Mouse (Mus musculus): ENCODE data around the gene Wnk2.
"Not testable (repeated sequence)": the region's sequence is repeated elsewhere in the genome, so short reads cannot be mapped to it uniquely, and the experiment has no call there.

Wnk2 gene

GRCm38 (mm10) chr13:49056304-49056703 is 91.5 kb downstream of the Wnk2 start:
- in situ Hi-C loops (cut with MboI; ENCODE audit: low sequenced_read_pairs) = no loop called here

GRCm38 (mm10) chr13:49054753-49055152 is 93.1 kb downstream of the Wnk2 start:
- in situ Hi-C loops (cut with MboI; ENCODE audit: low sequenced_read_pairs) = not testable (repeated sequence)

- in situ Hi-C loops (cut with MboI; ENCODE audit: low sequenced_read_pairs) = no loop called here
Measured at GRCm38 (mm10) chr13:49053333-49053732, 94.5 kb downstream of the Wnk2 start.

GRCm38 (mm10) chr13:49052512-49052911 is 95.3 kb downstream of the Wnk2 start:
- in situ Hi-C loops (cut with MboI; ENCODE audit: low sequenced_read_pairs) = no loop called here

GRCm38 (mm10) chr13:49047393-49047792 is 100.4 kb downstream of the Wnk2 start:
- in situ Hi-C loops (cut with MboI; ENCODE audit: low sequenced_read_pairs) = loop anchor here (25.0 kb wide), 1 partner anchor 385 kb away; the partner anchor contains the start of gene Barx1

- in situ Hi-C loops (cut with MboI; ENCODE audit: low sequenced_read_pairs) = loop anchor here (25.0 kb wide), 1 partner anchor 382 kb away; the partner anchor contains the start of gene Barx1
Measured at GRCm38 (mm10) chr13:49044145-49044561, 103.7 kb downstream of the Wnk2 start.

- in situ Hi-C loops (cut with MboI; ENCODE audit: low sequenced_read_pairs) = loop anchor here (25.0 kb wide), 1 partner anchor 380 kb away; the partner anchor contains the start of gene Barx1
Measured at GRCm38 (mm10) chr13:49042371-49042770, 105.4 kb downstream of the Wnk2 start.

GRCm38 (mm10) chr13:49036928-49037574 is 110.8 kb downstream of the Wnk2 start:
- in situ Hi-C loops (cut with MboI; ENCODE audit: low sequenced_read_pairs) = loop anchor here (25.0 kb wide), 1 partner anchor 375 kb away; the partner anchor contains the start of gene Barx1

- in situ Hi-C loops (cut with MboI; ENCODE audit: low sequenced_read_pairs) = loop anchor here (25.0 kb wide), 1 partner anchor 374 kb away; the partner anchor contains the start of gene Barx1
Measured at GRCm38 (mm10) chr13:49036436-49036835, 111.4 kb downstream of the Wnk2 start.

GRCm38 (mm10) chr13:49031029-49031428 is 116.8 kb downstream of the Wnk2 start:
- in situ Hi-C loops (cut with MboI; ENCODE audit: low sequenced_read_pairs) = loop anchor here (25.0 kb wide), 1 partner anchor 369 kb away; the partner anchor contains the start of gene Barx1

- in situ Hi-C loops (cut with MboI; ENCODE audit: low sequenced_read_pairs) = loop anchor here (25.0 kb wide), 1 partner anchor 367 kb away; the partner anchor contains the start of gene Barx1
Measured at GRCm38 (mm10) chr13:49028757-49029539, 118.9 kb downstream of the Wnk2 start.

GRCm38 (mm10) chr13:49027057-49027456 is 120.8 kb downstream of the Wnk2 start:
- in situ Hi-C loops (cut with MboI; ENCODE audit: low sequenced_read_pairs) = loop anchor here (25.0 kb wide), 1 partner anchor 365 kb away; the partner anchor contains the start of gene Barx1

GRCm38 (mm10) chr13:49025521-49025920 is 122.3 kb downstream of the Wnk2 start:
- in situ Hi-C loops (cut with MboI; ENCODE audit: low sequenced_read_pairs) = loop anchor here (25.0 kb wide), 1 partner anchor 363 kb away; the partner anchor contains the start of gene Barx1

- in situ Hi-C loops (cut with MboI; ENCODE audit: low sequenced_read_pairs) = loop anchor here (25.0 kb wide), 1 partner anchor 362 kb away; the partner anchor contains the start of gene Barx1
Measured at GRCm38 (mm10) chr13:49024763-49025162, 123.1 kb downstream of the Wnk2 start.

GRCm38 (mm10) chr13:49021693-49022092 is 126.1 kb downstream of the Wnk2 start:
- in situ Hi-C loops (cut with MboI; ENCODE audit: low sequenced_read_pairs) = no loop called here

- in situ Hi-C loops (cut with MboI; ENCODE audit: low sequenced_read_pairs) = no loop called here
Measured at GRCm38 (mm10) chr13:49020152-49020551, 127.7 kb downstream of the Wnk2 start.

GRCm38 (mm10) chr13:49017375-49017774 is 130.4 kb downstream of the Wnk2 start:
- in situ Hi-C loops (cut with MboI; ENCODE audit: low sequenced_read_pairs) = no loop called here

GRCm38 (mm10) chr13:49016311-49016761 is 131.5 kb downstream of the Wnk2 start:
- in situ Hi-C loops (cut with MboI; ENCODE audit: low sequenced_read_pairs) = no loop called here

GRCm38 (mm10) chr13:49015366-49016306 is 132.2 kb downstream of the Wnk2 start:
- in situ Hi-C loops (cut with MboI; ENCODE audit: low sequenced_read_pairs) = no loop called here

- in situ Hi-C loops (cut with MboI; ENCODE audit: low sequenced_read_pairs) = no loop called here
Measured at GRCm38 (mm10) chr13:49013206-49013794, 134.5 kb downstream of the Wnk2 start.
